Mouse (Mus musculus) midbrain, embryonic 10.5 days (tissue): ENCODE measurements around the gene Pigf. TPM values are rescaled to one million over a fixed set of nuclear protein-coding genes. Genes with fewer than 3 reads are reported as not detected.
"Not testable (repeated sequence)": the region's sequence is repeated elsewhere in the genome, so short reads cannot be mapped to it uniquely, and the experiment has no call there.

ENCODE experiments used
- DNase-seq: peaks from one replicate; pipeline ENCODE4 v3.0.0-alpha.2; 2017; ENCODE audit warnings: low spot score
- H3K27ac ChIP-seq: fragments of 300-500 bp; sonication (generic); replicated peaks from 2 replicates; pipeline ENCODE4 v1.5.1; 2016; ENCODE audit warnings: mild to moderate bottlenecking
- H3K27me3 ChIP-seq: fragments of 300-500 bp; sonication (generic); 2 replicates; pipeline ENCODE4 v1.6.1; 2016; ENCODE audit warnings: low read depth, mild to moderate bottlenecking; ENCODE audit not compliant: poor library complexity, severe bottlenecking
- H3K36me3 ChIP-seq: fragments of 300-500 bp; sonication (generic); 2 replicates; pipeline ENCODE4 v1.6.1; 2016; ENCODE audit warnings: mild to moderate bottlenecking, moderate library complexity
- H3K4me1 ChIP-seq: fragments of 300-500 bp; sonication (generic); 2 replicates; pipeline ENCODE4 v1.6.1; 2016
- H3K4me3 ChIP-seq: fragments of 300-500 bp; sonication (generic); 2 replicates; pipeline ENCODE4 v1.5.1; 2016; ENCODE audit warnings: mild to moderate bottlenecking, moderate library complexity
- H3K9me3 ChIP-seq: fragments of 300-500 bp; sonication (generic); replicated peaks from 2 replicates; pipeline ENCODE4 v1.6.1; 2016; ENCODE audit warnings: mild to moderate bottlenecking
- WGBS: fragments of 180-500 bp; shearing (Covaris S2); methylation state at CpG from one replicate; pipeline ENCODE4 v1.1.7; 2016; 5-methylcytosine and 5-hydroxymethylcytosine counted together
- polyA plus RNA-seq: library from polyadenylated mRNA; unstranded; fragments of >200 nt; fragmentation: Nextera tagmentation; extraction: Ambion mirVana; gene quantifications from 2 replicates; pipeline ENCODE4 v1.2.1, GENCODE M21; 2016

Gene Pigf
- 50.0 and 52.2 TPM in 2 replicates for polyA plus RNA-seq

DNA sequence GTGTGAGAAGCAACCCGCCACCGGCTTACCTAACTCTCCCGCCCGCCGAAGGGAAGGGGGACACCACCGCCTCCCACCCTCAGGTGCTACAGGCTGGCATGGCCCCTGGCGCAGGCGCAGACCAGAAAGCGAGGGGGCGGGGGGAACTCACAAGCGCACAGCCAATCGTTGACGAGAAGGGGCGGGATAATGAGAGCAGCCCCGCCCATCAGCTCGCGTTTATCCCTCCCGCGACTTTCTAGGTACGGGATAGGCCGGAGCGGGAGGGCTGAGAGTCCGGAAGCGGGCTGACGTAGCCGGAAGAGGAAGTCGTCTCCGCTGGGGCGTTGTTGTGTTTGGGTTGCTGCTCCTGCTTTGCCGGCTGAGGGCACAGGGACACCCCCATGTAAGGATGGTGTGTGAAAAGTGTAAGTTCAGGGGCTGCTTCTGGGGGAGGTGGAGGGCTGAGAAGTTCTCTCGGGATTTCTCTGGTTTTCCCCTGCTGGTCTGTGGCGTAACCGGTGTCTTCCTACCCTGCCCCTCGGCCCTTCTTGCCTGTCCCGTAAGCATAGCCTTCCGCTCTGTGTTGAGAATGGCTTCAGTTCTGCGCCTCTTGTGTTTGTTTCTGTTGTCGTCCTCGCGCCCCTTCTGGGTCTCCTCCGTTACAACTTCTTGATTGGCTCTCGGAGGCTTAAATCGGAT, at the start of gene Pigf, which contains the start of gene Cript:
Gene Pigf (minus strand): TSS at position 138 of the 681 bp plus-strand sequence.
Gene Cript (plus strand): TSS at position 282 of the 681 bp plus-strand sequence.
- H3K9me3 ChIP-seq, result no peaks in the 10 kb centered on the region; the same call in 1 of the 2 replicates
- peaks cover 23% of the 10 kb centered on the region for H3K4me1 ChIP-seq
- H3K27me3 ChIP-seq, result no peaks in the 10 kb centered on the region
- H3K36me3 ChIP-seq, result peaks cover 37% of the 10 kb centered on the region
- DNase-seq, result peak; percentile 98
- H3K4me3 ChIP-seq, result peak within 1 kb of the TSS; percentile 97
- peak within 1 kb of the TSS; percentile 86 for H3K27ac ChIP-seq
- under 1% methylated on average over 43 of the region's 43 CpGs for WGBS

DNA sequence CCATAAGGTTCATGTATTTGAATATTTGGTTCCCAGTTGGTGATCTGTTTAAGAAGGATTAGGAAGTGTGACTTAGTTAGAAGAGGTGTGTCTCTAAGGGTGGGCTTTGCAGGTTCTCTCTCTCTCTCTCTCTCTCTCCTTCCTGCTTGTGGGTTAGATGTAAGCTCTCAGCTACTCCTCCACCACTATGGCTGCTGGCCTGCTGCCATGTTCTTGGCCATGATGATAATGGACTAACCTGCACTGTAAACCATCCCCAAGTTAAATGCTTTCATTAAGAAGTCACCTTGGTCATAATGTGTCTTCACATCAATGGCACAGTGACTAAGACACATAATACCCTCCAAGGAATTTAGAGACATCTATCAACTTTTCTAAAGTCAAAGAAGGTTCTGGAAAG, 48.3 kb upstream of the Pigf start:
- Histone ChIP-seq H3K4me1 (no peaks in the 10 kb centered on the region), H3K27ac (no peak overlapping the region), H3K9me3 (no peaks in the 10 kb centered on the region), H3K36me3 (no peaks in the 10 kb centered on the region), H3K4me3 (no peak overlapping the region), H3K27me3 (no peaks in the 10 kb centered on the region)
- DNase-seq, result no peak

DNA sequence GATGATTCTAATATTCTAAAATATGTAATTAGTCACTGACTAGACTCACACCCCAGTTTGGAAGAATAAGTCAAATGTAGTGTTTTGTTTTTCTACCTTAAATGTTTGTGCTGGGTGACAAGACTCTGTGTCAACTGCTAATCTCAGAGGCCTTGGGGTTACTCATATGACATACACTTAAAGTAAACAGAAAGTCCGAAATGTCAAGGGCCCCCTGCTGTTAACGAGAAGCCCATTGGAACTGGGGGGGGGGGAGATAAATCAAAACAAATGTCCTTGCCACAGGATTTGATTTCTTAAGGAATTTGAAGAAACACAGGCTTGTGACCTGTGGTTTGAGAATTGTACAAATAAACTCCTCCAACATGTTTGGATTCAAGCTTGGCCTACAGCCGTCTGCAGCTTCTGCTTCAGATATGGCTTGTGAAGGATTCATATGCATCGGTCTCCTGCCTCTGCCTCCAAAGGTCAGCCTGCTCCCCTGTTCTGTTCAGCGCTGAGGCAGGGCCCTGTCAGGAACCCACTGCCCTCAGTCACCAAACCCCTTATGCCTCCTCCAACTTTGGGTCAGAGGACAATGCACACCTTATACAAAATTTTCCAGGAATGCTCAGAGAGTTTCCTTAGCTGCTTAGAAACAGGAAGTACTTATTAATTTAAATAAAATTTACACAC, 47.7 kb upstream of the Pigf start:
- Histone ChIP-seq H3K36me3 (no peaks in the 10 kb centered on the region), H3K27me3 (no peaks in the 10 kb centered on the region), H3K27ac (no peak overlapping the region), H3K4me1 (no peaks in the 10 kb centered on the region), H3K9me3 (no peaks in the 10 kb centered on the region), H3K4me3 (no peak overlapping the region)
- DNase-seq, result no peak
- 69% methylated on average over 5 of the region's 5 CpGs for WGBS

DNA sequence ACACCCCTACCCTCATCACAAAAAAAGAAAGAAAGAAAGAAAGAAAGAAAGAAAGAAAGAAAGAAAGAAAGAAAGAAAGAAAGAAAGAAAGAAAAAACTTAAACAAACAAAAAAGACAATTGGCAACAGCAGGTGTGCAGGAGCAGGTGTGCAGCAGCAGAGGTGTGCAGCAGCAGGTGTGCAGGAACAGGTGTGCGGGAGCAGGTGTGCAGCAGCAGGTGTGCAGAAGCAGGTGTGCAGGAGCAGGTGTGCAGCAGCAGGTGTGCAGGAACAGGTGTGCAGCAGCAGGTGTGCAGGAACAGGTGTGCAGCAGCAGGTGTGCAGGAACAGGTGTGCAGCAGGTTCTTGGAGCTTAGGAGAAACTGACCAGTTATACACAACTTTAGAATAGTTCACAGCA, 47.0 kb upstream of the Pigf start:
- H3K4me1 ChIP-seq, H3K27ac ChIP-seq, H3K4me3 ChIP-seq, H3K27me3 ChIP-seq, DNase-seq, H3K36me3 ChIP-seq, H3K9me3 ChIP-seq: not testable (repeated sequence)
- 93% methylated on average over 1 of the region's 1 CpGs for WGBS

DNA sequence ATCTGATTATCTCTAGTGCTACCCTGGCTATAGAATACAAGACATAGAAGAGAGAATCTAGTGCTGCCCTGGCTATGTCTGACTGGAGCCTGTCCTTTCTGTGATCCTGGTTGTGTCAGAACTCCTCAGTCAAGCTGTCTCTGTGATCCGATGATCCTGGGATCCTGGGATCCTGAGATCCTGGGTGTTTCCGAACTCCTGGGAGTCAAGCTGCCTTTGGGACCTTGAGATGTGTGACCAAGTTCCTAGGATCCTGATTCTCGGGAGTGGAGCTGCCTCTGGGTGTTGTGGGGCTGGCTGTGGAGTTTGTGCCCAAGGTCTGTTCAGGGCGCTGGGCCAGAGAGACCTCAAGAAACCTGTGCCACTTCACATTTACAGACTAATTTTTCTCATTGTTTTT, 43.8 kb upstream of the Pigf start:
- H3K4me3 ChIP-seq, result no peak overlapping the region
- no peak overlapping the region for H3K27ac ChIP-seq
- no peaks in the 10 kb centered on the region for H3K4me1 ChIP-seq
- WGBS, result 91% methylated on average over 4 of the region's 4 CpGs
- no peaks in the 10 kb centered on the region for H3K27me3 ChIP-seq
- no peak for DNase-seq
- H3K36me3 ChIP-seq, result no peaks in the 10 kb centered on the region
- H3K9me3 ChIP-seq, result no peaks in the 10 kb centered on the region

DNA sequence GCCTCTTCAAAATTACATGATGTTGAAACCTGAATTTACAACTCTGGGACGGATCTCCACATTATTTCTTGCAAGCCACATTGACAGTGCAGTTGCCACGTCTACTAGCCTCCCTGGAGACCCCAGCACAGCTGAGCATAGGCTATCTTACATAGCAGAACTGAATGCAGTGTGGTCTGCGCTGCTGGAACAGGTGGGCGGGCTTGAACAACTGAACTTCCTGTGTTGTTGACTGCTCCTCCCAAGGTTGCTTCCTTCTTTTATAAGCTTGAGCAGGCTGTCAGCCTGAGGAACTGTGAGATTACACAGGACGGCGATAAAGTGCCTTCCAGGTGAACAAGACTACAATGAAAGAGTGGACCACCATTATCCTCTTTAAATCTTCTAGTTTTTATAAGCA, 38.8 kb upstream of the Pigf start:
- no peaks in the 10 kb centered on the region for H3K9me3 ChIP-seq
- no peak overlapping the region for H3K27ac ChIP-seq
- WGBS, result 89% methylated on average over 6 of the region's 6 CpGs
- DNase-seq, result no peak
- H3K27me3 ChIP-seq, result no peaks in the 10 kb centered on the region
- H3K36me3 ChIP-seq, result no peaks in the 10 kb centered on the region
- H3K4me1 ChIP-seq, result no peaks in the 10 kb centered on the region
- H3K4me3 ChIP-seq, result no peak overlapping the region

DNA sequence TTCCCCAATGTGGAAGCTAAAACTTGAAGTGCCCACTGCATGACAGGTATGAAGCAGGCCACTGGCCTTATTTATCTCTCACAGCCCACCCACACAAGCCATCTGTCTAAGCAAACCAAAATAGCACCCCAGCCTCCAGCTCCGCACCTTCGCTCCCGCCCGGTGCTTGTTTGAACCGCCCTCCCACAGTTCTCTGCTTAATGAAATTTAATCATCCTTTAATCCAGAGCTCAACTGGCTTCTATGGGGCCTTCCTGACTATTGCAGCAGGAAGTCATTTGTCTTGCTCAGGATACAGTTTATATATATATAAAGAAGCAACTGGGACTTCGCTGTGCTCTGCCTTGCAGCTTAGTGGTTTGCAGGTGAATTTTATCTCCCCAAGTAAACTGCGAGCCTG, 38.3 kb upstream of the Pigf start:
- Histone ChIP-seq H3K9me3 (no peaks in the 10 kb centered on the region), H3K4me3 (no peak overlapping the region), H3K36me3 (no peaks in the 10 kb centered on the region), H3K4me1 (no peaks in the 10 kb centered on the region), H3K27ac (no peak overlapping the region), H3K27me3 (no peaks in the 10 kb centered on the region)
- WGBS, result 89% methylated on average over 7 of the region's 7 CpGs
- no peak for DNase-seq

DNA sequence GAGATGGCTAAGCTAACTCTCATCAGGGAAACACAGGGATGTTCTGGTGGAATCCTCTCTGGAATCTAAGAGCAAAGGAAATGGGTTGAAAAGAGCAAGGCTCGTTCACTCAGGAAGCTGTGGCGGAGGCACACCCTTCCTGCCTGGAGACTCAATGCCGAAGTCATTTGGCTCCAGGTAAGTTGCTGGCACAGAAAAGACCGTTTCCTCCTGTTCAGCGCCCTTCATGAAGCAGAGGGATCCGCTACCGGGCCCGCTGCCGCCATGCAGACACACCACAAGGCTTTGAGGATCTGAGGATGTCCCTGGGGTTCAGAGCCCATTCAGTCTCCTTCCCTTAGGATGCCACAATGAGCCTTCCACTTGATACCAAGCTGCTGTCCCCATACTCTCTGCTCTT, 37.4 kb upstream of the Pigf start:
- WGBS, result 84% methylated on average over 9 of the region's 9 CpGs
- Histone ChIP-seq H3K4me3 (no peak overlapping the region), H3K27ac (no peak overlapping the region; the same call in 1 of the 2 replicates), H3K36me3 (no peaks in the 10 kb centered on the region), H3K4me1 (no peaks in the 10 kb centered on the region), H3K27me3 (no peaks in the 10 kb centered on the region), H3K9me3 (no peaks in the 10 kb centered on the region)
- DNase-seq, result no peak

DNA sequence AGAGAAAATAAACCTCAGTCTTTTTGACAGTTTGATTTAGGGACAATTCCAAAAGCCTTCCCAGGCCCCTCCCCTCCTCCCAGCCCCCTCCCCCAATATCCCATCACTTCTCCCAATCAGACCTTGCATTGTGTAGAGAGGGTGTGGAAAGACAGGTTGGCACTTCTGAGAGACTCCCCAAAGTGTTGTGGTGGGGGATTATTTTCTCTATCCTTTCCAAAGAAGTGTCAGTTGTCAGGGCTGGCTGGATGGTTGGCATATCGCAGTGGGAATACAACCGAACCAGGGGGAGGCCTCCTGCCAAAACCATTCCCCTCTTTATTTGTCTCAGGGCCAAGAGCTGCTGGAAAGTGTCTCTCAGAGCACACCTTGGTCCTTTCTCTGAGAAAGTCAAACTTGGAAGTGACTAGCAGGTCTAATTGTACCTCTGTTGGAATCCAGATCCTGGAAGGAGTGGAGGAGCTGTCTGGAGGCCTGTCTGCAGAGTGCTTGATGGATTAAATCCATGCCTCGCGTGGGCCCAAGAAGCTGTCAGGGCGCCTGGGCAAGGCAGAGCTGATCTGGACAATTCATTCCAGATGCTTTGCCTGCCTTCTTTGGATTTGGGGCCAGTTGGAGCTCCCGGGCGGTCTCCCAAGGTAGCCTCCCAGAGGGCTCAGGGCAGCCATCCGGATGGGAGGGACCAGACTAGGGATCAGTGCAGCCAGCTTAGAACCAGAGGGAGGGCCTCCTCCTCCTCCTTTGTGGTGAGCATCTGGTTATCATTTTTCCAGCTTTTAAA, 32.5 kb upstream of the Pigf start:
- Histone ChIP-seq H3K36me3 (no peaks in the 10 kb centered on the region), H3K9me3 (no peaks in the 10 kb centered on the region), H3K4me3 (no peak overlapping the region), H3K4me1 (0 out of 2 replicates have a peak, but pooled peaks cover 6% of the 10 kb centered on the region), H3K27ac (no peak overlapping the region), H3K27me3 (no peaks in the 10 kb centered on the region)
- 67% methylated on average over 8 of the region's 8 CpGs for WGBS
- DNase-seq, result no peak

DNA sequence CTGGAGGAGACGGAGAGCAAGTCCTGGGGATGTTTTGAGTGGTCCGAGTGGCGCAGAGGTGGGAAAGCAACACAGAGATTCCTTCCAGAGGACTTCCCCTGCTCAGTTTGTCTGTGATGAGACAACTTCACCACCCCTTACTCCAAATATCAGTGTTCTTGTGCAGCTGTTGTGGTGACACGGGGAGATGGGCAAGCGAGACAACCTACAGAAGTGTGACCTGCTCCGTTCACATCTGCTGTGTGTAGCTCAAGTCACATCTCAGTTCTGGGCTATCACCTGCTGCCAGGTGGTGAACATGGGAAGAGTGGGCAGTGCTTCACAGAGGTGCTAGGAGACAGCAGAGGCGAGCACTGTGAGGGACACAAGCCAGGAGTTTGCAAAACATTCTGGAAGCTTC, 31.6 kb upstream of the Pigf start:
- 0 out of 2 replicates have a peak, but pooled peaks cover 6% of the 10 kb centered on the region for H3K4me1 ChIP-seq
- 90% methylated on average over 7 of the region's 7 CpGs for WGBS
- no peak for DNase-seq
- H3K36me3 ChIP-seq, result no peaks in the 10 kb centered on the region
- H3K27me3 ChIP-seq, result no peaks in the 10 kb centered on the region
- no peaks in the 10 kb centered on the region for H3K9me3 ChIP-seq
- H3K27ac ChIP-seq, result no peak overlapping the region
- H3K4me3 ChIP-seq, result no peak overlapping the region

DNA sequence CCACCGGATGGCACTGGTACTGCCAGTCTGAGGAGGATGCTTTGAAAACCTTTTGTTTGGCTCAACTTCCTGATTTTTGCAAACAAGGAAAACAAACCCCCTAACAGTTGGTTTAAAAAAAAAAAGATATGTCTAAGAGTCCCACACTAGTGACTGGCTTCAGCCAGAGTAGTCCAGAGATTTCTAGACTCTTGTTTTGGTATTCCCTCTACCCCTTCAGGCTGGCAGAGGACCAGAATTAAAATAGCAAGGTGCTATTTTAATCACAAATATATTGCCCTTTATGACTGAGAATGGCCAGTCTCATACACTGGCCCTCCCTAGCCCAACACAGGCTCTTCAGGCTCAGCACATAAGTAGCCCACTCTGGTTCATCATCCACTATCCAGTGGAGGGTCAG, 30.5 kb upstream of the Pigf start:
- Histone ChIP-seq H3K9me3 (no peaks in the 10 kb centered on the region), H3K4me1 (0 out of 2 replicates have a peak, but pooled peaks cover 6% of the 10 kb centered on the region), H3K36me3 (no peaks in the 10 kb centered on the region), H3K4me3 (no peak overlapping the region), H3K27ac (no peak overlapping the region), H3K27me3 (no peaks in the 10 kb centered on the region)
- no peak for DNase-seq
- WGBS, result 73% methylated on average over 1 of the region's 1 CpGs

DNA sequence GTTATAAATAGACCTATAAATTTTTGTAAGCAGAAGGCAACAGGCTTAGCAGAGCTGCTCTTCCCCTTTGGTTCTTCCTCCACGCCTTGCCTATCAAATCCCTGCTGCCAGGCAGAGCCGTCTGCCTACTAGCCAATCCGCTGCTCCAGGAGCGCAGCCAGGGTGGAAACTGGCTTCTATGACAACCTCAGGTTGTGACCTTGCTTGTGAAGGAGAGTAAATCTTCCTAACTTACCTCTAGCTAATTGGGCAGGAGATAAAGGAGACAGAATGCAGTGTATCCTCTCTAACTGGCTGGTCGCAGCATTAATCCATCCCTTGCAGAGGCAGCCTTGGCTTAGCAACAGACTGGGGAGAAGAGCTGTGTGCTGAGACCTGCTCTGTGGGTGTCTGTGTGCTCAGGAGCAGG, 29.8 kb upstream of the Pigf start:
- 44% methylated on average over 5 of the region's 5 CpGs for WGBS

DNA sequence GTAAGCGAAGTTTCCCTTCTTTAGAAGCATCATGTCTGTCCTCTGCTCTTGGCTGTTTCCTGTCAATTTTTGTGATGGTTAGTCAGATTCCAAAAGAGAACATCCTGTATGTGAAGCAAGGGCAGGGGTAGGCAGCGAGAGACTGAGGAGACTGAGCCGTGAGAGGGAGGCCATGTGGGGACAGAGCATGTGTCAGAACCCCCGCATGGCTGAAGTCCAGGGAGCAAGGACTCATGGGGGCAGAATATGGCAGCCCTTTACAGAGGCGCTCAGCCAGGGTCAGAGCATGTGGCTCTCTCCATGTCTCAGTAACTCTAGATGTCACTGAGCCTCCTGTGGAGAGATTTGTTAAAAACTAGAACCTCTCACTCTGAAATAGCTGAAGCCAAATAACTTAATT, 28.7 kb upstream of the Pigf start:
- no peak for DNase-seq
- H3K4me3 ChIP-seq, result no peak overlapping the region
- no peaks in the 10 kb centered on the region for H3K27me3 ChIP-seq
- 79% methylated on average over 5 of the region's 5 CpGs for WGBS
- no peaks in the 10 kb centered on the region for H3K9me3 ChIP-seq
- peaks cover 9% of the 10 kb centered on the region; the same call in 1 of the 2 replicates for H3K4me1 ChIP-seq
- no peaks in the 10 kb centered on the region for H3K36me3 ChIP-seq
- no peak overlapping the region for H3K27ac ChIP-seq

More for the DNA sequence above, 29.8 kb upstream of the Pigf start:
- no peak for DNase-seq
- Histone ChIP-seq H3K36me3 (no peaks in the 10 kb centered on the region), H3K4me3 (no peak overlapping the region), H3K4me1 (peaks cover 9% of the 10 kb centered on the region; the same call in 1 of the 2 replicates), H3K9me3 (no peaks in the 10 kb centered on the region), H3K27me3 (no peaks in the 10 kb centered on the region), H3K27ac (no peak overlapping the region)
